Mouse (Mus musculus) midbrain, embryonic 16.5 days (tissue): ENCODE data around the gene Ube2g2. TPM values are rescaled to one million over a fixed set of nuclear protein-coding genes. Genes with fewer than 3 reads are reported as not detected.

Experiments
- ATAC-seq: fragments of 200-750 bp; cut with Nextera tagmentation; 2 replicates; pipeline ENCODE4 v1.8.0; 2017; ENCODE audit warnings: moderate TSS enrichment
- H3K27ac ChIP-seq: fragments of 300-500 bp; sonication (generic); 2 replicates; pipeline ENCODE4 v1.5.1; 2014; ENCODE audit warnings: mild to moderate bottlenecking, low read length, mixed read lengths
- H3K27me3 ChIP-seq: fragments of 300-500 bp; sonication (generic); 2 replicates; pipeline ENCODE4 v1.6.1; 2014; ENCODE audit warnings: low read depth, low read length, mixed read lengths; ENCODE audit not compliant: control insufficient read depth, insufficient read depth
- H3K36me3 ChIP-seq: fragments of 300-500 bp; sonication (generic); 2 replicates; pipeline ENCODE4 v1.6.1; 2014; ENCODE audit warnings: mild to moderate bottlenecking, low read length, moderate library complexity, mixed read lengths; ENCODE audit not compliant: control insufficient read depth, insufficient read depth
- H3K4me1 ChIP-seq: fragments of 300-500 bp; sonication (generic); 2 replicates; pipeline ENCODE4 v1.6.1; 2014; ENCODE audit warnings: mild to moderate bottlenecking, low read length, mixed read lengths; ENCODE audit not compliant: control insufficient read depth, insufficient read depth
- H3K4me2 ChIP-seq: fragments of 300-500 bp; sonication (generic); 2 replicates; pipeline ENCODE4 v1.6.1; 2014; ENCODE audit warnings: mild to moderate bottlenecking, low read length, mixed read lengths
- H3K4me3 ChIP-seq: fragments of 300-500 bp; sonication (generic); 2 replicates; pipeline ENCODE4 v1.5.1; 2014; ENCODE audit warnings: low read depth, mild to moderate bottlenecking, low read length, moderate library complexity, mixed read lengths
- H3K9ac ChIP-seq: fragments of 300-500 bp; sonication (generic); 2 replicates; pipeline ENCODE4 v1.6.1; 2014; ENCODE audit warnings: low read depth, low read length, mixed read lengths
- H3K9me3 ChIP-seq: fragments of 300-500 bp; sonication (generic); replicated peaks from 2 replicates; pipeline ENCODE4 v1.6.1; 2014; ENCODE audit warnings: mild to moderate bottlenecking, low read length, mixed read lengths; ENCODE audit not compliant: control insufficient read depth, poor library complexity, severe bottlenecking
- WGBS: fragments of 180-500 bp; shearing (Covaris S2); extraction: QIAGEN DNeasy Blood & Tissue Kit; methylation state at CpG from one replicate; pipeline ENCODE4 v1.1.7; 2014; 5-methylcytosine and 5-hydroxymethylcytosine counted together
- polyA plus RNA-seq: library from polyadenylated mRNA; unstranded; fragments of >200 nt; fragmentation: Nextera tagmentation; extraction: Ambion mirVana; gene quantifications from 2 replicates; pipeline ENCODE4 v1.2.1, GENCODE M21; 2015

Gene Ube2g2
- polyA plus RNA-seq, 1 experiment from 2014 or later, result 80.9 TPM

DNA sequence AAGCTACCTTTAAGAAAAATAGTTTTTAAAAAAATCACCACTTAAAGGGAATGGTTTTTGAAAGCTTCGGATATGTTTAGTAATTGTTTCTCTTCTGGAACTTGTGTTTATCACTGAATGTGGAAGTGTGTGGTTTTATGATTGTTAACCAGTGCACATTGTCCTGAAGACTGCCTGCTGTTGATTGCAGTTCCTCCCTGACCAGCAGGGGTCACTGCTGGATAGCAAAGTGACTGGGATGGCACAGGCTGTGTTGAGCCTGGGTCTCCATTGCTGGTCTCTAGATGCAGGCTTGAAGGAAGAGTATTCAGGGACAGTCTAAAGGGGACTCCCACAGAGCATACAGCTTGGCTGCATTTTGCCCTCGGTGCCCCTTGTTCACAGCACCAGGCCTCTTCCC lies 5.4 kb downstream of the Ube2g2 start:
- WGBS, result 37% methylated on average over 2 of the region's 2 CpGs
- H3K9ac ChIP-seq, result no peak overlapping the region
- no peak overlapping the region for H3K27ac ChIP-seq
- peaks cover 4% of the 10 kb centered on the region; the same call in 1 of the 2 replicates for H3K36me3 ChIP-seq
- peak; percentile 86 for ATAC-seq
- H3K4me2 ChIP-seq, result no peak overlapping the region
- H3K4me1 ChIP-seq, result peaks cover 23% of the 10 kb centered on the region
- no peaks in the 10 kb centered on the region for H3K9me3 ChIP-seq
- no peaks in the 10 kb centered on the region for H3K27me3 ChIP-seq
- H3K4me3 ChIP-seq, result no peak overlapping the region

DNA sequence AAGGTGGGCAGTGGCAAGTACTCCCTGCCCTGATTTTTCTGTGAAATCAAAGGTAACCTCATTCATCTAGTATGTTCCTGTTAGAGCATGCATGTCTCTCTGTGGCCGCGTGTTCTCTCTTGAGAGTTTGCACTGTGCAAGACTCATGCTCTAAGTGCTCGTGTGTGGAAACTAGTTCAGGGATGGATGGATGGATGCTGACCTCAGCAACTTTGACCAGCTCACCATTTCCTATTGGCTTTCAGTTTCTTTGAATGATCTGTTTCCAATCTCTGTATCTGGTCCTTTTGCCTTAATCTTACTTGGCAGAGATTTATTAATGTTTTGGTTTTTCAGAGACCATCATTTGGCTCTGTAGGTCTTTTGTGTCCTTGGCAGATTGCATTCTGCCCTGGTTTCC lies 7.1 kb downstream of the Ube2g2 start:
- no peak overlapping the region for H3K9ac ChIP-seq
- no peak overlapping the region for H3K27ac ChIP-seq
- no peaks in the 10 kb centered on the region for H3K27me3 ChIP-seq
- 90% methylated on average over 3 of the region's 3 CpGs for WGBS
- H3K9me3 ChIP-seq, result no peaks in the 10 kb centered on the region
- no peak for ATAC-seq
- H3K36me3 ChIP-seq, result peaks cover 4% of the 10 kb centered on the region; the same call in 1 of the 2 replicates
- H3K4me3 ChIP-seq, result no peak overlapping the region
- H3K4me1 ChIP-seq, result peaks cover 10% of the 10 kb centered on the region
- H3K4me2 ChIP-seq, result no peak overlapping the region

DNA sequence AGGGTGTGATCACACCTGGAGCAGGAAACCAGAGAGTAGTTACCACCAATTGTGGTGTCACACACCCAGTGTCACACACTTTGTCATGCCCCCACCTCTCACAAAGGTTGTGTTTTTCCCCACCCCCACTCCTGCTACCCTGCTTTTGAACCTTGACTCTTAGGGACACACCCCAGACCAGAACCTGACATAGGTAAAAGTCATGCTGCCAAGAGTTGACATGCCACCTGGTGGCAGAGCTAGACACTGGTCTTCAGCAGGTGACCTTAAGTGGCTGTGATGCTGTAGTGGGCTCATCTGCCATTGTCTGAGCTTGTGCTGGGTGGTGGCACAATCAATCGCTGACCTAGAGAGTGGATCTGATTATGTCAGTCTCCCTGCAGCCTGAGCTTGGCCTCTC lies 7.9 kb downstream of the Ube2g2 start:
- 81% methylated on average over 1 of the region's 1 CpGs for WGBS
- H3K36me3 ChIP-seq, result peaks cover 4% of the 10 kb centered on the region; the same call in 1 of the 2 replicates
- H3K4me2 ChIP-seq, result no peak overlapping the region
- no peaks in the 10 kb centered on the region for H3K27me3 ChIP-seq
- no peak overlapping the region for H3K27ac ChIP-seq
- peaks cover 2% of the 10 kb centered on the region; the same call in 1 of the 2 replicates for H3K4me1 ChIP-seq
- ATAC-seq, result no peak
- no peaks in the 10 kb centered on the region for H3K9me3 ChIP-seq
- no peak overlapping the region for H3K4me3 ChIP-seq
- no peak overlapping the region for H3K9ac ChIP-seq

DNA sequence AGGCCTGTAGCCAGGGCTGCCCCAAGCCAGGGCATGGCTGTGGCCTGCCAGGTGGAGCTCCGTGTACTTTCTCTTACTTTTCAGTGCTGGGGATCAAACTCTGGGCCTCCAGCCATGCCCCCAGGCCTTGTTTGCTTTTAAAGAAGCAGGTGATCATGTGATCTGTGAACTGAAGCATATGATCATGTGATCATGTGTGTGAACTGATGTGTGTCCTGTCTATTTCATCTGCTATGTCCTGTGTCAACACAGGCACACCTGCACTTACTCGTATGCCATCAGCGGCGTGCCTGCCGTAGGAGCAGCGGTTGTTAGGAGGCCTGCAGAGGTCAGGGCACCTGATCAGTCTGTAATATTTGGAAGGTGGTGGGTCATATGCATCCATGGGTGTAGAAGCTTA lies 11.9 kb downstream of the Ube2g2 start:
- no peaks in the 10 kb centered on the region for H3K9me3 ChIP-seq
- ATAC-seq, result no peak
- H3K27me3 ChIP-seq, result no peaks in the 10 kb centered on the region
- H3K27ac ChIP-seq, result no peak overlapping the region
- no peaks in the 10 kb centered on the region; the same call in 1 of the 2 replicates for H3K4me1 ChIP-seq
- H3K4me2 ChIP-seq, result no peak overlapping the region
- H3K36me3 ChIP-seq, result peaks cover 4% of the 10 kb centered on the region; the same call in 1 of the 2 replicates
- no peak overlapping the region for H3K9ac ChIP-seq
- H3K4me3 ChIP-seq, result no peak overlapping the region
- WGBS, result 78% methylated on average over 6 of the region's 6 CpGs

DNA sequence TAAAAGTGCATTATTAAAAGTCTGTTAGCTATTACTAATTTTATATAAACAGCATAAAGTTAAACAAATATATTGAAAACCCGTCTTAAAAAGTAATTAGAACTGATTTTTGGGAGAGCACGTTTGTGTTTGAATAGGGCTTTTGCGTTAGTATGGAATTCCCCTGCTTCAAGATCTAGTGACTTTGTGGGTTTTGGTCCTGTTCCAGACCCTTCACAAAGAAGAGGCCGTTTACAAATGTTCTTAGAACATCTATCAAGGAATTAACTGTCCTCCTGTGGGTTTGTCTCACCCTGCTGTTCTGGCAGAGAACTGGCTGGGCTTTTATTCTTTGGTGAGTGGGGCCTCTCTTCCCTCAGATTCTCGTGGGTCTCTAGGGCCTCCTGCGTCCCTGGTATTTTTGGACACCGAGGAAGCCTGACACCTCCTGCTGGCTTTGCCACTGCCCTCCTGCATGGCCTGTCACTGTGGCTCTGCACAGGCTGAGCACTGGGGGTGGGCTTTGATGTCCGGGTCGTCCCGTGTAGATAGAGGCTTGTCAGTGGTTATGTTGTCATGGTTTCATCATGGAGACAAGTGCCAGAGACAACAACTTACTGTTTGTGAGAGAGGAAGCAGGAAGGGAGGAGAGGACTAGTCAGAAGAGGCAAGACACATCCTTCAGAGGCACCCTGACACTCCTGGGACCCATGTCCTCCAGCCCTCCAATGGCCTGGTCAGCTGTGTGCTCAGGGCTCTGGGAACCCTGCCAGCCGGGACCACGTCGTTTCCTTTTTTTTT lies 12.6 kb downstream of the Ube2g2 start:
- Histone ChIP-seq H3K9me3 (no peaks in the 10 kb centered on the region), H3K9ac (no peak overlapping the region), H3K4me1 (no peaks in the 10 kb centered on the region; the same call in 1 of the 2 replicates), H3K4me3 (no peak overlapping the region), H3K27me3 (no peaks in the 10 kb centered on the region), H3K36me3 (peaks cover 4% of the 10 kb centered on the region; the same call in 1 of the 2 replicates), H3K27ac (no peak overlapping the region), H3K4me2 (no peak overlapping the region)
- ATAC-seq, result peak; percentile 36; the same call in 1 of the 2 replicates
- 55% methylated on average over 13 of the region's 13 CpGs for WGBS

DNA sequence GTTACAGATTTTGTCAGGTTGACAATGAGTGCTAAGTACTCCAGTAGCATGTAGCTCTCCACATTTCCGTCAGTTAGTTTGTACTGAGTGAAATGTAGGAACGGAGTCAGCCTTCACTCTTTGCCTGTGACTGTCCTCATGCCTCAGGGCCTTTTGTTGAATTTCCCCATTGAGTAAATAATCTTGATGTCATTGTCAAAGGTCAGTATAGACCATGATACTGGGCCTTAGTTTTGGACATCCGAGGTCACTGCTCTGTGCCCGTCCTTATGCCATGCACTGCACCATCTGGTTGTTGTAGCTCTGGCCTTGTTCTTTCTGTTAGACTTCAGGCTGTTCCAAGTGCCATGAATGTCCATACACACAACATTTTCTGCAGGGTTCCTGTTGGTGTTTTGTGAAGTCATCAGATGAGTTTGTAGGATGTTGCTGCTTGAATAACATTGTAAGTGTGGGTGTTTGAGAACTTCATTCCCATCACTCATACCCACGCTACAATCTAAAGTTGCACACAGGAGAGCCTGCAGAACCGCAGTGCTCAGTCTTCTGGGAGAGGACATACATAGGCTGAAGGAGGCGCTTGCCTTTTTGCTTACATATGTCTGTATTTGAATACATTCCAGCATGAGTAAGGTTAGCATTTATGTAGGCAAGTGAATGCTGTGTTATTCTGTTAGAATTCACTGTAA lies 14.3 kb downstream of the Ube2g2 start:
- no peaks in the 10 kb centered on the region; the same call in 1 of the 2 replicates for H3K4me1 ChIP-seq
- no peak overlapping the region for H3K9ac ChIP-seq
- H3K4me2 ChIP-seq, result no peak overlapping the region
- no peak overlapping the region for H3K4me3 ChIP-seq
- WGBS, result 95% methylated on average over 7 of the region's 7 CpGs
- peaks cover 7% of the 10 kb centered on the region for H3K36me3 ChIP-seq
- ATAC-seq, result no peak
- H3K27me3 ChIP-seq, result no peaks in the 10 kb centered on the region
- no peak overlapping the region for H3K27ac ChIP-seq
- no peaks in the 10 kb centered on the region for H3K9me3 ChIP-seq

DNA sequence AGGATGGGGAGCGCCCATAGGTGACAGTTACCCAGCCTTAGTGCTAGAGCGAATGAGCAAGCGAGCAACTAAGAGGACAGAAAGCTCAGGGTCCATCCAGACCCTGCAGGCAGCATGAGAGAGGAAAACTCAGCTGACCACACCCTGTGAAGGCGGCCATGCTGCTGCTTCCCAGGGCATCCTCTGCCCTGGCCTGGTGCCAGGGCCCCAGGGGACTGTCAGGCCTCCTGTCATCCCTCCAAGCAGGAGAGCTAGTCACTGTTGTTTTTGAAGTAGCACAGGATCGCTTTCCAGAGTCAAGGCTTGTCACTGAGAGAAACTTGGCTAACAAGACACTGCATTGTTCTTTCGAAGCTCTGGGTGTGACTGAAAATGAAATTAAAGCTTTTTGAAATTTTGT lies 16.9 kb downstream of the Ube2g2 start:
- Histone ChIP-seq H3K9ac (no peak overlapping the region), H3K4me2 (no peak overlapping the region), H3K27me3 (no peaks in the 10 kb centered on the region), H3K36me3 (peaks cover 11% of the 10 kb centered on the region), H3K27ac (no peak overlapping the region), H3K4me1 (no peaks in the 10 kb centered on the region), H3K9me3 (no peaks in the 10 kb centered on the region), H3K4me3 (no peak overlapping the region)
- ATAC-seq, result no peak
- 78% methylated on average over 6 of the region's 6 CpGs for WGBS

DNA sequence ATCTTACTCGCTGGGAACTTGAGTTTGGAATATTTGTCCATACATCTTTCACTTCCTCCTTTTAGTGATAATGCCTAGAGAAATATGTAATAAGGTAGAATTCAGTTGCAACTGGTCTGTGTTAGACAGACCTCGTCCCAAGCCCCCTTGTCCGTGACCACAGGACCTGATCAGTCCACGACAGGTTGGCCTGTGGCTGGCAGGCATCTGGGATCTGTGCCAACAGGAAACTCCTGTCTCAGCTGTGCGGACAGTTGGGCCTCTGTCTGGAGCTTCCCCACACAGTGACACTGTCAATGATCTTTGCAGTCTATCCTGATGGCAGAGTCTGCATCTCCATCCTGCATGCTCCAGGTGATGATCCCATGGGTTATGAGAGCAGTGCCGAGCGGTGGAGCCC lies 21.1 kb downstream of the Ube2g2 start:
- Histone ChIP-seq H3K4me3 (no peak overlapping the region), H3K4me1 (no peaks in the 10 kb centered on the region), H3K27me3 (no peaks in the 10 kb centered on the region), H3K36me3 (peaks cover 24% of the 10 kb centered on the region), H3K4me2 (no peak overlapping the region), H3K27ac (no peak overlapping the region), H3K9ac (no peak overlapping the region), H3K9me3 (no peaks in the 10 kb centered on the region)
- ATAC-seq, result no peak
- 86% methylated on average over 7 of the region's 7 CpGs for WGBS

DNA sequence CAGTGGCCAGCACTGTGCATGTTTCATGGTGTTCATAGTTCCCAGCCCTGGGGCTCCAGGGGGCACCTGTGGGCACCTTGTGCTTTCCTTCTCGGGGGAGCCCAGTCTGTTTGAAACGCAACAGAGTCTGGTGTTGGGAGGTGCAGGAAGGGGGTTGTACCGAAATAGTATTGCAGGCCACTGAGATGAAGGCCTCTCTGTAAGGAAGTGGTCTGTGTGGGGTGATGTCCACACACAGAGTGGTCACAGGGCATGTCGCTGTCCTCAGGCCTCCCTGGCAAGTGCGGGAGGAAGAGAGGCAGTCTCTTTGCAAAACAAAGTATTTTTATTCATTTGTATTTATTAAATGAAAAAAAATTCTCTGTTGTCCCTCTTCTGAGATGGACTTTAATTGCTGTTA lies 23.5 kb downstream of the Ube2g2 start:
- 90% methylated on average over 5 of the region's 5 CpGs for WGBS
- no peak overlapping the region for H3K4me2 ChIP-seq
- H3K9me3 ChIP-seq, result no peaks in the 10 kb centered on the region
- peaks cover 24% of the 10 kb centered on the region for H3K36me3 ChIP-seq
- no peak overlapping the region for H3K4me3 ChIP-seq
- no peaks in the 10 kb centered on the region for H3K4me1 ChIP-seq
- H3K27me3 ChIP-seq, result no peaks in the 10 kb centered on the region
- no peak overlapping the region for H3K9ac ChIP-seq
- no peak overlapping the region for H3K27ac ChIP-seq
- ATAC-seq, result no peak
